Mouse (Mus musculus) embryonic facial prominence, embryonic 15.5 days (tissue): ENCODE measurements around the gene Pitpnc1. TPM values are rescaled to one million over a fixed set of nuclear protein-coding genes. Genes with fewer than 3 reads are reported as not detected.

Experiments used
- ATAC-seq: fragments of 200-750 bp; cut with Nextera tagmentation; 2 replicates; pipeline ENCODE4 v1.8.0; 2017; ENCODE audit warnings: low read depth, moderate TSS enrichment; ENCODE audit not compliant: insufficient number of reproducible peaks, low FRiP score, low TSS enrichment
- H3K27ac ChIP-seq: fragments of 300-500 bp; sonication (generic); replicated peaks from 2 replicates; pipeline ENCODE4 v1.5.1; 2015; ENCODE audit warnings: mild to moderate bottlenecking, inconsistent platforms
- H3K27me3 ChIP-seq: fragments of 300-500 bp; sonication (generic); 2 replicates; pipeline ENCODE4 v1.6.1; 2015; ENCODE audit warnings: inconsistent platforms
- H3K36me3 ChIP-seq: fragments of 300-500 bp; sonication (generic); 2 replicates; pipeline ENCODE4 v1.6.1; 2015; ENCODE audit warnings: mild to moderate bottlenecking, inconsistent platforms
- H3K4me1 ChIP-seq: fragments of 300-500 bp; sonication (generic); 2 replicates; pipeline ENCODE4 v1.6.1; 2015; ENCODE audit warnings: inconsistent platforms
- H3K4me2 ChIP-seq: fragments of 300-500 bp; sonication (generic); replicated peaks from 2 replicates; pipeline ENCODE4 v1.6.1; 2015; ENCODE audit warnings: mild to moderate bottlenecking, inconsistent platforms
- H3K4me3 ChIP-seq: fragments of 300-500 bp; sonication (generic); replicated peaks from 2 replicates; pipeline ENCODE4 v1.5.1; 2015; ENCODE audit warnings: mild to moderate bottlenecking, inconsistent platforms
- H3K9ac ChIP-seq: fragments of 300-500 bp; sonication (generic); 2 replicates; pipeline ENCODE4 v1.6.1; 2015; ENCODE audit warnings: inconsistent platforms
- H3K9me3 ChIP-seq: fragments of 300-500 bp; sonication (generic); replicated peaks from 2 replicates; pipeline ENCODE4 v1.6.1; 2016; ENCODE audit warnings: inconsistent platforms
- WGBS: fragments of 180-500 bp; shearing (Covaris S2); methylation state at CpG from one replicate; pipeline ENCODE4 v1.1.7; 2015; 5-methylcytosine and 5-hydroxymethylcytosine counted together
- polyA plus RNA-seq: library from polyadenylated mRNA; unstranded; fragments of >200 nt; fragmentation: Nextera tagmentation; extraction: Ambion mirVana; gene quantifications from 2 replicates; pipeline ENCODE4 v1.2.1, GENCODE M21; 2015

Gene Pitpnc1
- polyA plus RNA-seq, 1 experiment from 2014 or later, result 22.0 TPM

- H3K27me3 ChIP-seq, result no peaks in the 10 kb centered on the region
- H3K4me1 ChIP-seq, result no peaks in the 10 kb centered on the region
- no peak overlapping the region for H3K9ac ChIP-seq
- no peak for ATAC-seq
- H3K36me3 ChIP-seq, result no peaks in the 10 kb centered on the region
- no peak overlapping the region for H3K27ac ChIP-seq
- no peak overlapping the region for H3K4me3 ChIP-seq
- no peaks in the 10 kb centered on the region for H3K9me3 ChIP-seq
- H3K4me2 ChIP-seq, result no peak overlapping the region
- WGBS, result 47% methylated on average over 1 of the region's 1 CpGs
These were observed 311.5 kb downstream of the Pitpnc1 start for GRCm38 (mm10) chr11:107159034-107159433.

Other genes with a start within 250 kb of the Pitpnc1 start
- gene Psmd12, start 8.8 kb upstream of the Pitpnc1 start, polyA plus RNA-seq, result 153 and 161 TPM in 2 replicates
- 19.5 and 19.9 TPM in 2 replicates for gene Helz, start 77.2 kb upstream of the Pitpnc1 start, polyA plus RNA-seq
- gene Cacng1, start 245.8 kb upstream of the Pitpnc1 start, polyA plus RNA-seq, result 13.4 and 23.8 TPM in 2 replicates